Mouse (Mus musculus) limb, embryonic 14.5 days (tissue): ENCODE data around the gene Fhad1. TPM values are rescaled to one million over a fixed set of nuclear protein-coding genes. Genes with fewer than 3 reads are reported as not detected.
A peak's percentile ranks its signal among the peaks of the same experiment; 100 is the strongest.

Experiments
- ATAC-seq: fragments of 200-750 bp; cut with Nextera tagmentation; 2 replicates; pipeline ENCODE4 v1.8.0; 2017; ENCODE audit warnings: low read depth, moderate number of reproducible peaks, moderate TSS enrichment; ENCODE audit not compliant: low FRiP score
- DNase-seq: peaks from one replicate; pipeline ENCODE4 v3.0.0-alpha.2; 2015; ENCODE audit warnings: low spot score
- H3K27ac ChIP-seq: fragments of 300-500 bp; sonication (generic); replicated peaks from 2 replicates; pipeline ENCODE4 v1.5.1; 2014; ENCODE audit warnings: low read depth, mild to moderate bottlenecking, low read length, moderate library complexity, mixed read lengths
- H3K27me3 ChIP-seq: fragments of 300-500 bp; sonication (generic); 2 replicates; pipeline ENCODE4 v1.6.1; 2014; ENCODE audit warnings: low read length, mixed read lengths; ENCODE audit not compliant: control insufficient read depth, insufficient read depth
- H3K36me3 ChIP-seq: fragments of 300-500 bp; sonication (generic); 2 replicates; pipeline ENCODE4 v1.6.1; 2014; ENCODE audit warnings: mild to moderate bottlenecking, low read length, moderate library complexity, mixed read lengths; ENCODE audit not compliant: control insufficient read depth, insufficient read depth
- H3K4me1 ChIP-seq: fragments of 300-500 bp; sonication (generic); 2 replicates; pipeline ENCODE4 v1.6.1; 2014; ENCODE audit warnings: antibody characterized with exemption, low read length, mixed read lengths; ENCODE audit not compliant: control insufficient read depth, insufficient read depth
- H3K4me2 ChIP-seq: fragments of 300-500 bp; sonication (generic); replicated peaks from 2 replicates; pipeline ENCODE4 v1.6.1; 2014; ENCODE audit warnings: low read depth, mild to moderate bottlenecking, low read length, moderate library complexity; ENCODE audit not compliant: severe bottlenecking
- H3K4me3 ChIP-seq: fragments of 300-500 bp; sonication (generic); replicated peaks from 2 replicates; pipeline ENCODE4 v1.5.1; 2014; ENCODE audit warnings: low read length
- H3K9ac ChIP-seq: fragments of 300-500 bp; sonication (generic); 2 replicates; pipeline ENCODE4 v1.6.1; 2014; ENCODE audit warnings: mild to moderate bottlenecking, low read depth, low read length, moderate library complexity; ENCODE audit not compliant: severe bottlenecking
- H3K9me3 ChIP-seq: fragments of 300-500 bp; sonication (generic); 2 replicates; pipeline ENCODE4 v1.6.1; 2016; ENCODE audit warnings: low read length; ENCODE audit not compliant: control insufficient read depth
- POLR2A ChIP-seq: fragments of 200-500 bp; IDR thresholded peaks from 2 replicates; pipeline ENCODE4 v1.8.0; 2012; ENCODE audit warnings: inconsistent platforms, mild to moderate bottlenecking, moderate library complexity, borderline replicate concordance; ENCODE audit not compliant: insufficient read depth, insufficient read length; ENCODE audit errors: extremely low read depth
- WGBS: fragments of 180-500 bp; shearing (Covaris S2); extraction: QIAGEN DNeasy Blood & Tissue Kit; methylation state at CpG from one replicate; pipeline ENCODE4 v1.1.7; 2014; 5-methylcytosine and 5-hydroxymethylcytosine counted together
- polyA plus RNA-seq, 2 experiments: library from polyadenylated mRNA; depleted of rRNA in 1 of 2; stranded (reverse) in 1 of 2; unstranded in 1 of 2; fragments of >200 nt; fragmentation: Nextera tagmentation in 1 of 2; extraction: Ambion mirVana in 1 of 2; gene quantifications; 2 replicates each; pipeline versions ENCODE4 v1.2.1 to v1.2.3; 2012 to 2014

Gene Fhad1
- polyA plus RNA-seq, 2 experiments: 2.7 to 3.1 TPM

GRCm38 (mm10) chr4:141977346-141977745, 37.5 kb downstream of the Fhad1 start:
- WGBS: 27% methylated on average over 9 of the region's 9 CpGs
- no peak for DNase-seq
- no peak overlapping the region for H3K4me2 ChIP-seq
- no peaks in the 10 kb centered on the region for H3K4me1 ChIP-seq
- H3K4me3 ChIP-seq: no peak overlapping the region
- H3K27me3 ChIP-seq: no peaks in the 10 kb centered on the region
- H3K9me3 ChIP-seq: no peaks in the 10 kb centered on the region
- no peak for TF ChIP-seq POLR2A
- ATAC-seq: peak; percentile 41; the same call in 1 of the 2 replicates
- H3K36me3 ChIP-seq: no peaks in the 10 kb centered on the region
- no peak overlapping the region for H3K9ac ChIP-seq
- H3K27ac ChIP-seq: no peak overlapping the region

DNA sequence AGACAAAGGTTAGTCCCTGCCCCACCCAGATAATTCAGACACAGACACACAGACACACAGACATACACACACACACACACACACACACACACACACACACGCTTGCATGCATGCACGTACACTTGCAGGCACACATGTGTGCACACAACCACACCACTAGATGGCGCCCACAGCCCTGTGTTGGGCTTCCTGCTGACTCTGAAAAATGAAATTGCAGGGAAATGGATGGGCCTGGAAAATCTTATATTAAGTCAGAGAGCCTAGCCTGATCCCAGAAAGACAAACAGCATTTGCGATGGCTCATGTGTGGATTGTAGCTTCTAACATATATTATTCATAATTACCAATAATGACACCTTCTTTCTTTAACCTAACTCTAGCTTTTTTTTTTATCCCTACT, 38.7 kb downstream of the Fhad1 start:
- Histone ChIP-seq H3K27me3 (no peaks in the 10 kb centered on the region), H3K9me3 (no peaks in the 10 kb centered on the region), H3K27ac (no peak overlapping the region), H3K4me3 (no peak overlapping the region), H3K4me1 (no peaks in the 10 kb centered on the region), H3K9ac (no peak overlapping the region), H3K36me3 (no peaks in the 10 kb centered on the region), H3K4me2 (no peak overlapping the region)
- WGBS: 48% methylated on average over 4 of the region's 4 CpGs
- no peak for TF ChIP-seq POLR2A
- no peak for ATAC-seq
- DNase-seq: peak; percentile 80

DNA sequence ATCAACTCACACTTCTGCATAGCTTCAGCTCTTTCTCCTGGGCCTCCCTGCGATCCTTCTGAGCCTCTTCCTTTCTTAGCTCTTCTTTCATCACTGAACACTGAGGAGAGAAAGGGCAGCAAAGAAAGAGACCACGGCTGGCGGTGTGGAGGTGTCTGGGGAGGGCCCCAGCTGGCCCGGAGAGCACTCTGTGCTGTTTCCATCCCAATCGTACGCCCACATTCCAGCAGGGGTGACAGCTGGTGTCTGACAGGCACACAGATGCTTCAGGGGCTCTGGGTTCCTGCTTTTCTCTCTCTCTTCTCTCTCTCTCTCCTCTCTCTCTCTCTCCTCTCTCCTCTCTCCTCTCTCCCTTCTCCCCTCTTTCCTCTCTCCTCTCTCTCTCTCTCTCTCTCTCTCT, 50.3 kb downstream of the Fhad1 start:
- peak; percentile 86 for ATAC-seq
- no peak for TF ChIP-seq POLR2A
- no peak overlapping the region; the same call in 1 of the 2 replicates for H3K27ac ChIP-seq
- H3K27me3 ChIP-seq: no peaks in the 10 kb centered on the region
- WGBS: 24% methylated on average over 6 of the region's 6 CpGs
- no peaks in the 10 kb centered on the region for H3K4me1 ChIP-seq
- no peak overlapping the region for H3K4me3 ChIP-seq
- DNase-seq: peak; percentile 39
- no peak overlapping the region for H3K4me2 ChIP-seq
- H3K9me3 ChIP-seq: peaks cover 7% of the 10 kb centered on the region
- H3K9ac ChIP-seq: no peak overlapping the region
- no peaks in the 10 kb centered on the region for H3K36me3 ChIP-seq

DNA sequence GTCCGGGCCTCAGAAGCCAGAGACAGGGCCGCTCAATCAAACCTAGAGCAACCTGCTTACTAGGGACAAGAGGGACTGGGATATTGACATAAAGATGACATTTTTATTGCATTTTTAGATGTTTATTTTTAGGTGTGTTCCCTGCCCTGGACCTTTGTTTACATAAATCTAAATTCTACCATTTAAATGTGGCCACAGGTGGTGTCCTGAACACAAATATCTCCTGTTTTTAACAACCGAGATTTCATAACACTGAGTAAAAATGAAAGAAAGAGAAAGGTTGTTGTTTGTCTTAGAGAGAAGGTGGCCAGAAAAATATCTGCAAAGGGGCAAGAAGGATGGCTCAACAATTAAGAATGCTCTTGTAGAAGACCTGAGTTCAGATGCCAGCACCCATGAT, 51.0 kb downstream of the Fhad1 start:
- Histone ChIP-seq H3K9me3 (peaks cover 7% of the 10 kb centered on the region), H3K4me3 (no peak overlapping the region), H3K9ac (no peak overlapping the region), H3K27me3 (no peaks in the 10 kb centered on the region), H3K36me3 (no peaks in the 10 kb centered on the region), H3K27ac (no peak overlapping the region), H3K4me2 (no peak overlapping the region), H3K4me1 (no peaks in the 10 kb centered on the region)
- ATAC-seq (no peak), DNase-seq (no peak)
- WGBS: 85% methylated on average over 3 of the region's 3 CpGs
- TF ChIP-seq POLR2A: no peak

DNA sequence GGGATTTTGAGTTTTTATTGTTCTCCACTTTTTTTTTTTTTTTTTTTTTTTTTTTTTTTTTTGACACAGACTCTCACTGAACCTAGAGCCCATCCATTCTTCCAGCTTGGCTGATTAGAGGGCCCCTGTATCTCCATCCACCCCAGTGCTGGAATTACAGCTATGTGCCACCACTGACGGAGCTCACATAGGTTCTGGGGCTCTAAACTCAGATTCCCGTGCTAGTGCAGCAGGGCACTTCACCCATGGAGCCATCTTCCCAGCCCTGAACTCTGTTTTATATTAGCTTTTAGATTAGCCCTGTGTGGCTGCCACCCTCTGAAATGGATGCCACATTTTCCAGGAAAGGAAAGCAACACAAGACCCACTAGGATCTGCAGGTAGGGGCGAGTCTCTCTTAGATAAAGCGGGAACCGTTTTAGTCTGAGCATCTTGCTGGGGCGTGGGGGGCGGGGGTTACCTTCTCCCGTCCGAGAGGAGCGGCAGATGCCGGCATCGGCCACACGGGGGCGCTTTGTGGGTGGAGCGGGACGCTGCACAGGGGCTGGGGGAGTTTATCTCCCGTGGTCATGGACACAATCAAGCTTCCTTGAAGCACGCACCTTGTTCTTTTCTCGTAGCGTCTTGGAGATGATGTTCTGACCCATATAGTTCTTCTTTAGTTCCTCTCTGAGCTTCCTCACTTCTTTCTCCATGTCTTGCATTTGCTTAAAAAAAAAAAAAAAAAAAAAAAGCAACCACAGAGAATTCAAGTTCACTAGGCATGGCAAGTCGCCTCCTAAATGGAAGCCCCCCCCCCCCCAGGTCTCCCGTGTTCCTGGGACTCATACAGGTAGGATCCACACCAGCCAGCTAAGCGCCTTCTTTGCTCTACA, 51.8 kb downstream of the Fhad1 start:
- no peak for ATAC-seq
- Histone ChIP-seq H3K36me3 (no peaks in the 10 kb centered on the region), H3K4me3 (no peak overlapping the region), H3K4me2 (peak overlapping the region; percentile 17; the same call in 1 of the 2 replicates), H3K9ac (no peak overlapping the region), H3K4me1 (peaks cover 6% of the 10 kb centered on the region; the same call in 1 of the 2 replicates), H3K9me3 (peaks cover 7% of the 10 kb centered on the region), H3K27ac (no peak overlapping the region), H3K27me3 (no peaks in the 10 kb centered on the region)
- no peak for TF ChIP-seq POLR2A
- WGBS: 10% methylated on average over 23 of the region's 23 CpGs
- no peak for DNase-seq

GRCm38 (mm10) chr4:141960037-141960436, 54.8 kb downstream of the Fhad1 start:
- WGBS: 83% methylated on average over 8 of the region's 8 CpGs
- H3K27ac ChIP-seq: no peak overlapping the region

More at GRCm38 (mm10) chr4:141960037-141960436, 54.8 kb downstream of the Fhad1 start:
- peaks cover 7% of the 10 kb centered on the region for H3K9me3 ChIP-seq
- no peak overlapping the region for H3K4me2 ChIP-seq
- H3K4me1 ChIP-seq: peaks cover 14% of the 10 kb centered on the region; the same call in 1 of the 2 replicates
- DNase-seq (no peak), ATAC-seq (no peak)
- no peak for TF ChIP-seq POLR2A
- no peaks in the 10 kb centered on the region for H3K36me3 ChIP-seq
- no peaks in the 10 kb centered on the region for H3K27me3 ChIP-seq
- no peak overlapping the region for H3K4me3 ChIP-seq
- H3K9ac ChIP-seq: no peak overlapping the region
